Mouse (Mus musculus) left cerebral cortex, postnatal 4 days (tissue): ENCODE data around the gene Atg4a-ps. TPM values are rescaled to one million over a fixed set of nuclear protein-coding genes. Genes with fewer than 3 reads are reported as not detected.

Source experiments
- DNase-seq: peaks from one replicate; pipeline ENCODE4 v3.0.0-alpha.2; 2022
- intact Hi-C: fragments of 180-260 bp; cut with DNase I; formaldehyde crosslinking; loops from one replicate; pipeline ENCODE4 v1.15.1; 2025
- total RNA-seq, 2 experiments: library from RNA; stranded (reverse); gene quantifications; 2 replicates each; pipeline ENCODE4 v1.2.3; 2021

Gene Atg4a-ps
- total RNA-seq, 2 experiments from 2014 or later, result 0.18 to 1.2 TPM

DNA sequence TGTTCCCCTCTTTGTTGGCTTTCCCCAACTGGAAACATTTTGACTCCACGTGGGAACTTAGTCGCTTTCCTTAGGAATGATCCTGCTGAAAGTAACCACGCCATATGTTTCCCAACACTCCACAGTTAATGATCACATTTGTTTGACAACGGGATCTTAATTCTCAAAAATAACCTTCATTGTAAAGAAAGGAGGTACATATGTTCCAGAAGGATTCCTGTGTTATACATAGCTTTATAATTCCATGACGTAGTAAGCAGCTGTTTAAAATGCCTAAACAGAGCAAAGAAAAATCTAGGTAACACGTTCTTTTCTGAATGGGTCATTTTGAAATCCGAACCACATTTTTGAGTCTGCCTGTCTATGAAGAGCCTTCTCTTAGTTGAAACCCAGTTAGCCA, 12.7 kb downstream of the Atg4a-ps start:
- no peak for DNase-seq
- intact Hi-C loops, result no loop called here

GRCm38 (mm10) chr3:103627661-103628060, 18.2 kb downstream of the Atg4a-ps start:
- DNase-seq, result no peak
- intact Hi-C loops, result no loop called here

DNA sequence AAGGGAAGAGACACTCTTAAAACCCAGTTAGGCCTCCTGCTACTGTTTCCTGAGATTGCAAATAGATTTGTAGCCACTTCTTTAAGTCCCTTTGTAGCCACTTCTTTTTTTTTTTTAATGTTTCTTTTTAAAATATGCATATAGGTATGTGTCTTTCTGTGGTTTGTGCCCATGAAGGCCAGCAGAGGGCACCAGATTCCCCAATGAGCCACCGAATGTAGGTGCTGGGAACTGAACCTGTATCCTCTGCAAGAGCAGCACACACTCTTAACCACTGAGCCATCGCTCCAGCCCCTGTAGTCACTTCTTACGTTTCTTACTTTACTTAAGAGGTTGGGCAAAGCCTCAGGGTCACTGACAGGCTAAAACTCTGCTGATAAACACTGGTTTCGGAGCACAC, 19.4 kb downstream of the Atg4a-ps start:
- no peak for DNase-seq
- intact Hi-C loops, result no loop called here

DNA sequence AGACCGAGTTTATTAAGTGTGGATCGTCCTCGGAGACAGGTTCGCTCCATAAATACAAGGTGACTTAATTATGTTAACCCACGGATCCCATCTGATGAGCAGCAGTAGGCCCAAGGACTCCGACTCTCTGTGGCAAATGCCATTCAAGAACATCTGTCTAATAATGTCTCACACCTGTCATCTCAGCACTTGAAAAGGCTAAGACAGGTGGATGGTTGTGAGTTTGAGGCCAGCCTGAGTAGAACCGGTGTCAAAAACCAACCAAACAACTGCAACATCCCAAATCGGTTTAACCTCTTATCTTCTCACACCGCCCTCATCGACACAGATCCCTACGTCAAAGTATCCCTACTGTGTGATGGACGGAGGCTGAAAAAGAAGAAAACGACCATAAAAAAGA, 20.7 kb downstream of the Atg4a-ps start:
- DNase-seq, result no peak
- intact Hi-C loops, result no loop called here

DNA sequence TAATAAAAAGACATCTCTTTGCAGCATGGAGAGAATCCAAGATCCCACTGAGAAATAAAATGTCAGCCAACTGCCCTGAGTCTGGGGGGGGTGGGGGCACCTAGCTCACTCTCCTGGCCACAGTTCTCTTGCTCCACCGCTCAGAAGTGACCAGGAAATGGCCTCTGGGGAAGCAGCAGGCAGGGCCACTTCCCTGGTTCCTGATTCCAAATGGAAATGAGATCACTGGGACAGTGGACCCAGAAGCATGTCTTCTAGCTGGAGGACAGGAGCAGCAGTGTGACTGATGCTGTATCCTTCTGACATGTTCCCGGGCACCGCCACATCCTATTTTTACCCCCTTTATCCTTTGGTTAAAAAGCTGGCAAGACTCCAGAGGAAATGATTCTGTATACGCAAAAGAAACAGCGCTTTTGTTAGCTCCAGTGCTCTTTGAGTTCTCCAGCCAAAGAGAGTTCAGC, 21.2 kb downstream of the Atg4a-ps start:
- DNase-seq, result peak; percentile 64
- intact Hi-C loops, result no loop called here

- peak; percentile 54 for DNase-seq
- intact Hi-C loops, result no loop called here
Observed at GRCm38 (mm10) chr3:103623893-103624470, 21.9 kb downstream of the Atg4a-ps start.

DNA sequence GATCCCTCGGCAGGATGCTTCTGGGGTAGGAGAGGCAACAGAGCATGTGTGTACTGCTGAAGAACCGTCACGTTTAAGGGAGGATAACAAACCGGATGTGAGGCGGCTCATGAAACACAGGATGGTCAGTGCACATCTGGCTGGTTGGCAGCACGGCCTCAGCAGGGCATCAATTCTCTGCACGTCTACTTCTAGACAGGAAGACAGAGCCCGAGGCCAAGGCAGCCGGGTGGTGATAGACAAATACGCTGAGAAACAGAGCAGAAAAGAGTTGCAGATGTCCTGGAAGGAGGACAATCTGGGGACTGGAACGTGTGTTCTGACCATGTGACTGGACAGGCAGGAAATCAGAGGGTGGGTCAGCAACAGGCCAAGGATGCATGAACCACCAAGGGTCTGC, 25.8 kb downstream of the Atg4a-ps start:
- intact Hi-C loops, result no loop called here
- no peak for DNase-seq

- intact Hi-C loops, result no loop called here
- DNase-seq, result no peak
Observed at GRCm38 (mm10) chr3:103616981-103617380, 28.9 kb downstream of the Atg4a-ps start.

DNA sequence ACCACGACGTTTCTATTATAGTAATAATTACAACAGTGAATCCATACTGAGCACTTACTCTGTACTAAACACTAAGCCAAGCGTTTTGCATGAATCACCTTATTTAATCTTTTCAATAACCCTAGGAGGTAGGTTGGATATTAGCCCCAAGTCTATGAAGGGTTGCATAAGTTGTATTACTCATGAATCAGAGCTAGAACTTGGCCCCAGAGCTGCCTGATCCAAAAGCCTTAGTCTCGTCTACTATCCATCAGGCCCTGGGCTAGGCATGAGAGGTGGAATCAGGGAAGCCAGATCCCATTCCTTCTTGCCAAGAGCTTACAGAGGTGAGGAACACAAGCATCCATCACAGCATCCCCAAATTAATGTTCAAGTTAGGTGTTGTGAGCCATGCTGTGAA, 30.2 kb downstream of the Atg4a-ps start:
- intact Hi-C loops, result no loop called here
- DNase-seq, result no peak

- intact Hi-C loops, result no loop called here
- no peak for DNase-seq
Observed at GRCm38 (mm10) chr3:103612636-103613355, 33.1 kb downstream of the Atg4a-ps start.

- intact Hi-C loops, result no loop called here
Observed at GRCm38 (mm10) chr3:103610231-103610630, 35.6 kb downstream of the Atg4a-ps start.

GRCm38 (mm10) chr3:103606660-103607595, 38.9 kb downstream of the Atg4a-ps start:
- DNase-seq, result no peak
- intact Hi-C loops, result no loop called here

More at GRCm38 (mm10) chr3:103610231-103610630, 35.6 kb downstream of the Atg4a-ps start:
- DNase-seq, result no peak

DNA sequence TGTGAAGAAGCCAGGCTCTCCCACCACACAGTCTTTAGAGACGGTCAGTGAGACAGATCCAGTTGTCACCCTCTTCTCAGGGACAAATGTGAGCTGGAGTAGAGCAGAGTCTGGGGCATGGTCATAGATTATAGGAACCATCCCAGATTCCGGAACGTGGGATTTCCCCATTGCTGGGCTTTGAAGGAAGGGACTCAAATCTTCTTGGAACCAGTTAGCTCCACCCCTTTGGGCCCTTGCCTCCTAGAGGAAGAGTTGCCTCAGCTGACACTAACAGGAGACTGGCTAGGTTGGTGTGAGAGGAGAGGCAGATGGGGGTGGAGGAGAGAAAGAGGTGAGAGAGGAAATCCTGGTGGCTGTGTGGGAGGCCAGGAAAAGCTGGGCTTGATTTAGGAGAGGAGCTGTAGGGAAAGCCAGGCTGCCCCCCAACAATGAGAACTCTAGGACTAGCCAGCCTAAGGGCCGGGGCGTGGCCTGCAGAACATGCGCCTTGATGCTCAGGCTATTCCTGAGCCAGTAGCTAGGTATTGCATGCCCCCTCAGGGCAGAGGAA, 39.7 kb downstream of the Atg4a-ps start:
- no peak for DNase-seq
- intact Hi-C loops, result no loop called here

- intact Hi-C loops, result no loop called here
- no peak for DNase-seq
Observed at GRCm38 (mm10) chr3:103601561-103601960, 44.3 kb downstream of the Atg4a-ps start.

GRCm38 (mm10) chr3:103601011-103601410, 44.9 kb downstream of the Atg4a-ps start:
- intact Hi-C loops, result no loop called here
- DNase-seq, result no peak

GRCm38 (mm10) chr3:103597586-103597985, 48.3 kb downstream of the Atg4a-ps start:
- intact Hi-C loops, result no loop called here

GRCm38 (mm10) chr3:103595271-103595810, 50.5 kb downstream of the Atg4a-ps start:
- DNase-seq, result no peak
- intact Hi-C loops, result no loop called here

More at GRCm38 (mm10) chr3:103597586-103597985, 48.3 kb downstream of the Atg4a-ps start:
- DNase-seq, result no peak
